Mouse (Mus musculus) ES-Bruce4 (cell line): Measurements from ENCODE around the gene Ugt1a7c.

Source experiments
- CTCF ChIP-seq: IDR thresholded peaks from one replicate; pipeline ENCODE4 v1.8.1; 2011; ENCODE audit warnings: low read depth, low read length
- EP300 ChIP-seq: IDR thresholded peaks from 2 replicates; pipeline ENCODE4 v1.6.1; 2011; ENCODE audit warnings: low read depth, low read length; ENCODE audit not compliant: insufficient read depth
- POLR2A ChIP-seq: IDR thresholded peaks from one replicate; pipeline ENCODE4 v1.8.1; 2011; ENCODE audit warnings: low read length; ENCODE audit not compliant: insufficient read depth

DNA sequence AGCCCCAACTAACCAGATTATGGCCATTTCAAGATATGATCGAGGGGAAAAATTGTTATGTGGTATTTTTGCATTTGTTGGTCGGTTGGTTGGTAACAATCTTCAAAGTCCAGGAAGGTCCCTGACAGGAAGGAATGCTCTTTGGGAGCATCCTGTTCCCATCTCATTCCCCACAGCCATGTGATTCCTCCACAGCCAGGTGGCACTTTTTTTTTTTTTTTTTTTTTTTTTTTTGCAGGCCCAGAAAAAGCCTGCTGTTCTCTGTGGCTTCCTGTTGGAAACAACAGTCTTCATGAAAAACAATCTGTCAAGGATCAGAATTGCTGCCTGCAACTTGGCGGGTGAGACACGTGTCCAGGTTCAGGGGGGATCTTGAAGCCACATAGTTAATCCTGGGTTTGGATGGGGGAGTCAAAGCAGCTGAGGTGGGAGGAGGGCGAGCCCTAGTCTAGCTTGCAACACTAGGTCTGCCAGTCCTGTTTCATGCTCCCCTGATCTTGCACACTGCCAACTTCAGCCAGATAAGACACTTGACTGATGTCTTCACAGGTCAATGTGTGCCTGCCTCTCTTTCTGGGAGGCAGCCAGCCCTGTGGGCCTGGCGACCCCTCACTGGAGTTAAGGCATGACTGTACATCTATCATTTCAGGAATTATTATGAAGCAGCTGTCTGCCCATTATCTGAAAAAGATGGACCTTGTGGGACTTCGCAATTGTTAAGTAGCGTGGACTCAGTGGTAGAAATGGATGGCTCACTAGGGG, 164.2 kb downstream of the Ugt1a7c start:
- no peak for TF ChIP-seq CTCF
- TF ChIP-seq POLR2A: no peak
- no peak for TF ChIP-seq EP300
